Mouse (Mus musculus) heart, adult 18-20 months (tissue): ENCODE measurements at regions not wholly inside any gene's neighbourhood (a gene's known extent, or its start where the extent isn't known, plus 50 kb on each side); places are given as distances from the start of the nearest gene placed in this dataset.
"Not testable (repeated sequence)": the region's sequence is repeated elsewhere in the genome, so short reads cannot be mapped to it uniquely, and the experiment has no call there.

Experiments
- DNase-seq, 2 experiments: peaks; one replicate each; pipeline ENCODE4 v3.0.0; 2021 to 2022; ENCODE audit warnings: mixed read lengths in 1 of 2

DNA sequence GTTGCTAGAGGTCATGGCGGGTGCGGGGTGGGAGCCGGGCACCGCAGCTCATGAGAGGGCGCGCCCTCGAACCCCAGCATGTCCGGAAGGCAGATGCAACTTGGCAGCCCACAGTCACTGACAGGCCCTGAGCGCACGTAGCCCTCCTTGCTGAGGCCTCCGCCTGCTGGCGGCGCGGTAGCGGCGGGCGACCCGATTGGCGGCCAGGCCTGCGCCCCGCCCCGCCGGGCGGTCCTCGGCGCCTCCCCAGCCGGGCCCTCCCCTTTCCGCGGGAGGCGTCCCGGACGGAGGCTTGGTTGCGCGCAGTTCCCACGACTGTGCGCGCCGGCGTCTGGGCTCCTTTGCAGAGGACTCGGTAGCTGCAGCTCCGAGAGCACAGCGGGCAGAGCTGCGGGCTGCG is 301.9 kb downstream of the Hpcal1 start:
- DNase-seq = peak; percentile 2 to 33

DNA sequence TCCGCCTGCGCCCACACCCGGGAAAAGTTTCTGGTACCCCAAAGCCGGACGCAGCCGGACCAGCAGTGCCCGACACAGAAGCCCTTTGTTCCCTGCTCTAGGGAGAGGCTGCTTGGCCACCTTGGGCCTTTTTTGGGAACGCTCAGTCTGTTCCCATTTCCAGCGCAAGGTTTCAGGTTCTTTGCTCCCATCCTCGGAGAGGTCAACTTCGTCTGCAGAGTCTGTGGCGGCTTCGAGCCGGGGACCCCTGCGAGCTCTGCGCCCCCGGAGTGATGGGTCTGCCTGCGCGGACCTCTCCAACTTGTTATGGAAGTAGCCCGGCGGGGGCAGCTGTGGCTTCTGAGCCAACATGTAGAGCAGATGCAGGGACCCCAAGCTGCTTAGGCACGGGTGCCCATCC is 302.7 kb downstream of the Hpcal1 start:
- not testable (repeated sequence) for DNase-seq
